Mouse (Mus musculus) liver, embryonic 14.5 days (tissue): ENCODE data around the gene Tbc1d13. TPM values are rescaled to one million over a fixed set of nuclear protein-coding genes. Genes with fewer than 3 reads are reported as not detected.
"Not testable (repeated sequence)": the region's sequence is repeated elsewhere in the genome, so short reads cannot be mapped to it uniquely, and the experiment has no call there.

Experiments
- ATAC-seq: fragments of 200-750 bp; cut with Nextera tagmentation; 2 replicates; pipeline ENCODE4 v1.8.0; 2017; ENCODE audit warnings: moderate number of reproducible peaks, mild to moderate bottlenecking, moderate library complexity; ENCODE audit not compliant: insufficient read depth
- DNase-seq, 3 experiments: peaks; one replicate each; pipeline ENCODE4 v3.0.0-alpha.2; 2012 to 2013; ENCODE audit warnings: low read depth in 3 of 3, low spot score in 3 of 3
- H3K27ac ChIP-seq: fragments of 300-500 bp; sonication (generic); 2 replicates; pipeline ENCODE4 v1.5.1; 2014; ENCODE audit warnings: moderate library complexity, mild to moderate bottlenecking, control low read depth, inconsistent platforms
- H3K27me3 ChIP-seq: fragments of 300-500 bp; sonication (generic); 2 replicates; pipeline ENCODE4 v1.6.1; 2014; ENCODE audit warnings: mild to moderate bottlenecking, low read length, moderate library complexity; ENCODE audit not compliant: control insufficient read depth, insufficient read depth
- H3K36me3 ChIP-seq: fragments of 300-500 bp; sonication (generic); replicated peaks from 2 replicates; pipeline ENCODE4 v1.6.1; 2014; ENCODE audit warnings: low read depth; ENCODE audit not compliant: control insufficient read depth, insufficient read depth
- H3K4me1 ChIP-seq, 2 experiments: fragments of 200-500 bp in 1 of 2; fragments of 300-500 bp in 1 of 2; sonication (generic) in 1 of 2; replicated peaks; 2 replicates each; pipeline ENCODE4 v1.6.1; 2012 to 2014; ENCODE audit warnings: antibody characterized with exemption in 1 of 2, inconsistent platforms in 1 of 2, low read length in 1 of 2; ENCODE audit not compliant: control insufficient read depth in 2 of 2, insufficient read depth in 2 of 2
- H3K4me2 ChIP-seq: fragments of 300-500 bp; sonication (generic); 2 replicates; pipeline ENCODE4 v1.6.1; 2014; ENCODE audit warnings: low read depth, mild to moderate bottlenecking, control low read depth, moderate library complexity
- H3K4me3 ChIP-seq, 2 experiments: fragments of 200-500 bp in 1 of 2; fragments of 300-500 bp in 1 of 2; sonication (generic) in 1 of 2; 2 replicates each; pipeline ENCODE4 v1.5.1; 2012 to 2014; ENCODE audit warnings: low read depth in 2 of 2, low read length in 2 of 2, mild to moderate bottlenecking in 2 of 2, control low read depth in 1 of 2, inconsistent platforms in 1 of 2, moderate library complexity in 1 of 2; ENCODE audit not compliant: insufficient read depth in 1 of 2
- H3K9ac ChIP-seq: fragments of 300-500 bp; sonication (generic); replicated peaks from 2 replicates; pipeline ENCODE4 v1.6.1; 2014; ENCODE audit warnings: mild to moderate bottlenecking, control low read depth, moderate library complexity
- H3K9me3 ChIP-seq: fragments of 300-500 bp; sonication (generic); 2 replicates; pipeline ENCODE4 v1.6.1; 2016; ENCODE audit warnings: low read length, mixed read lengths; ENCODE audit not compliant: control insufficient read depth
- CTCF ChIP-seq: IDR thresholded peaks from 2 replicates; pipeline ENCODE4 v1.5.1; 2016; ENCODE audit warnings: antibody characterized with exemption, low read depth, control low read depth
- EP300 ChIP-seq: IDR thresholded peaks from 2 replicates; pipeline ENCODE4 v1.6.1; 2016; ENCODE audit warnings: antibody characterized with exemption, low read depth
- WGBS: fragments of 180-500 bp; shearing (Covaris S2); extraction: QIAGEN DNeasy Blood & Tissue Kit; methylation state at CpG from one replicate; pipeline ENCODE4 v1.1.7; 2014; ENCODE audit not compliant: insufficient replicate concordance; 5-methylcytosine and 5-hydroxymethylcytosine counted together
- polyA plus RNA-seq, 2 experiments: library from polyadenylated mRNA; depleted of rRNA in 1 of 2; stranded (reverse) in 1 of 2; unstranded in 1 of 2; fragments of >200 nt; fragmentation: Nextera tagmentation in 1 of 2; extraction: Ambion mirVana in 1 of 2; gene quantifications; 2 replicates each; pipeline versions ENCODE4 v1.2.1 to v1.2.3; 2012 to 2014

Gene Tbc1d13
- polyA plus RNA-seq, 2 experiments: 3.9 to 11.3 TPM

- 10% methylated on average over 31 of the region's 31 CpGs for WGBS
These were observed 8.9 kb upstream of the Tbc1d13 start, which contains the start of gene Zer1 for GRCm38 (mm10) chr2:30124472-30125274. Zer1 (minus strand) TSS chr2:30124585.

GRCm38 (mm10) chr2:30128789-30129188 is 4.8 kb upstream of the Tbc1d13 start:
- Histone ChIP-seq H3K9me3 (no peaks in the 10 kb centered on the region), H3K36me3 (no peaks in the 10 kb centered on the region), H3K4me2 (no peak overlapping the region), H3K4me3 (no peak overlapping the region), H3K9ac (no peak overlapping the region), H3K27me3 (no peaks in the 10 kb centered on the region), H3K27ac (no peak overlapping the region), H3K4me1 (peaks cover 7 to 14% of the 10 kb centered on the region in 2 experiments)
- ATAC-seq: no peak
- 17% methylated on average over 2 of the region's 2 CpGs for WGBS
- peak; percentile 75 for TF ChIP-seq CTCF
- no peak for TF ChIP-seq EP300
- DNase-seq: no peak

More at GRCm38 (mm10) chr2:30124472-30125274, 8.9 kb upstream of the Tbc1d13 start, which contains the start of gene Zer1:
- TF ChIP-seq EP300: peak; percentile 1; the same call in 1 of the 2 replicates
- TF ChIP-seq CTCF: no peak
- Histone ChIP-seq H3K27ac (peak within 1 kb of the TSS; percentile 90), H3K9ac (peak within 1 kb of the TSS; percentile 95), H3K4me1 (peaks cover 5 to 17% of the 10 kb centered on the region in 2 experiments), H3K36me3 (no peaks in the 10 kb centered on the region), H3K4me3 (peak within 1 kb of the TSS; percentile 82 to 87), H3K27me3 (no peaks in the 10 kb centered on the region), H3K9me3 (no peaks in the 10 kb centered on the region), H3K4me2 (peak within 1 kb of the TSS; percentile 87)
- ATAC-seq (peak; percentile 97), DNase-seq (peak; percentile 81 to 85 (median 83))

GRCm38 (mm10) chr2:30130156-30130555 is 3.4 kb upstream of the Tbc1d13 start:
- no peak for DNase-seq
- peaks cover 8 to 18% of the 10 kb centered on the region in 2 experiments for H3K4me1 ChIP-seq
- H3K27me3 ChIP-seq: no peaks in the 10 kb centered on the region
- H3K9ac ChIP-seq: no peak overlapping the region
- no peaks in the 10 kb centered on the region for H3K9me3 ChIP-seq
- no peak overlapping the region for H3K4me3 ChIP-seq
- TF ChIP-seq CTCF: no peak
- no peak for TF ChIP-seq EP300
- no peaks in the 10 kb centered on the region for H3K36me3 ChIP-seq
- WGBS: 62% methylated on average over 4 of the region's 4 CpGs
- H3K4me2 ChIP-seq: no peak overlapping the region
- no peak for ATAC-seq
- no peak overlapping the region for H3K27ac ChIP-seq

GRCm38 (mm10) chr2:30131240-30131639 is 2.3 kb upstream of the Tbc1d13 start:
- not testable (repeated sequence) for H3K9me3 ChIP-seq, H3K27ac ChIP-seq, H3K4me2 ChIP-seq, H3K36me3 ChIP-seq, H3K4me3 ChIP-seq, DNase-seq, ATAC-seq, H3K9ac ChIP-seq, H3K27me3 ChIP-seq
- TF ChIP-seq CTCF: peak; percentile 28
- peaks cover 7 to 19% of the 10 kb centered on the region in 2 experiments; a peak in 3 of 4 replicates for H3K4me1 ChIP-seq
- 59% methylated on average over 5 of the region's 5 CpGs for WGBS

- Histone ChIP-seq H3K4me2 (peak overlapping the region; percentile 91), H3K27me3 (no peaks in the 10 kb centered on the region), H3K9me3 (no peaks in the 10 kb centered on the region), H3K9ac (peak overlapping the region; percentile 68), H3K27ac (peak overlapping the region; percentile 86), H3K4me3 (peak overlapping the region; percentile 70 to 74), H3K4me1 (peaks cover 13 to 24% of the 10 kb centered on the region in 2 experiments), H3K36me3 (no peaks in the 10 kb centered on the region)
- WGBS: 34% methylated on average over 16 of the region's 16 CpGs
- DNase-seq: no peak
- no peak for TF ChIP-seq CTCF
- no peak; the same call in 1 of the 2 replicates for TF ChIP-seq EP300
- ATAC-seq: peak; percentile 43
These were observed 539 bp upstream of the Tbc1d13 start for GRCm38 (mm10) chr2:30132801-30133612.
